Mouse (Mus musculus) thymus, adult 2 months (tissue): ENCODE results near the gene Tmem231. TPM values are rescaled to one million over a fixed set of nuclear protein-coding genes. Genes with fewer than 3 reads are reported as not detected.
A peak's percentile ranks its signal among the peaks of the same experiment; 100 is the strongest.

Source experiments
- DNase-seq: peaks from one replicate; pipeline ENCODE4 v3.0.0; 2021
- H3K27ac ChIP-seq: fragments of 200-500 bp; 2 replicates; pipeline ENCODE4 v1.5.1; 2012; ENCODE audit warnings: low read length, control low read depth; ENCODE audit not compliant: control insufficient read depth, insufficient read depth
- H3K27me3 ChIP-seq: fragments of 200-500 bp; 2 replicates; pipeline ENCODE4 v1.6.1; 2012; ENCODE audit warnings: mild to moderate bottlenecking, low read length, moderate library complexity, mixed read lengths; ENCODE audit not compliant: control insufficient read depth, insufficient read depth
- H3K36me3 ChIP-seq: fragments of 200-500 bp; 2 replicates; pipeline ENCODE4 v1.6.1; 2012; ENCODE audit warnings: mild to moderate bottlenecking, low read length, moderate library complexity; ENCODE audit not compliant: control insufficient read depth, insufficient read depth
- H3K4me1 ChIP-seq: fragments of 200-500 bp; replicated peaks from 2 replicates; pipeline ENCODE4 v1.6.1; 2012; ENCODE audit warnings: low read length; ENCODE audit not compliant: control insufficient read depth, insufficient read depth
- H3K4me3 ChIP-seq: fragments of 200-500 bp; 2 replicates; pipeline ENCODE4 v1.5.1; 2012; ENCODE audit warnings: mild to moderate bottlenecking, low read length, control low read depth, moderate library complexity; ENCODE audit not compliant: control insufficient read depth, insufficient read depth
- CTCF ChIP-seq: fragments of 200-500 bp; IDR thresholded peaks from 2 replicates; pipeline ENCODE4 v1.5.1; 2012; ENCODE audit warnings: mild to moderate bottlenecking, control low read depth, low read length, moderate library complexity, borderline replicate concordance; ENCODE audit not compliant: control insufficient read depth, poor library complexity, insufficient read depth; ENCODE audit errors: extremely low read depth
- POLR2A ChIP-seq: fragments of 200-500 bp; IDR thresholded peaks from 2 replicates; pipeline ENCODE4 v1.6.1; 2012; ENCODE audit warnings: mild to moderate bottlenecking, low read length, control low read depth, moderate library complexity; ENCODE audit not compliant: control insufficient read depth, poor library complexity, insufficient read depth; ENCODE audit errors: extremely low read depth
- WGBS: fragments of 180-500 bp; shearing (Covaris S2); methylation state at CpG from one replicate; pipeline ENCODE4 v1.1.7; 2018; 5-methylcytosine and 5-hydroxymethylcytosine counted together
- polyA plus RNA-seq: library from polyadenylated mRNA; depleted of rRNA; stranded (reverse); fragments of >200 nt; gene quantifications from 2 replicates; pipeline ENCODE4 v1.2.3, GENCODE M21; 2012

The Tmem231 gene
- polyA plus RNA-seq, 1 experiment, result 2.8 TPM

DNA sequence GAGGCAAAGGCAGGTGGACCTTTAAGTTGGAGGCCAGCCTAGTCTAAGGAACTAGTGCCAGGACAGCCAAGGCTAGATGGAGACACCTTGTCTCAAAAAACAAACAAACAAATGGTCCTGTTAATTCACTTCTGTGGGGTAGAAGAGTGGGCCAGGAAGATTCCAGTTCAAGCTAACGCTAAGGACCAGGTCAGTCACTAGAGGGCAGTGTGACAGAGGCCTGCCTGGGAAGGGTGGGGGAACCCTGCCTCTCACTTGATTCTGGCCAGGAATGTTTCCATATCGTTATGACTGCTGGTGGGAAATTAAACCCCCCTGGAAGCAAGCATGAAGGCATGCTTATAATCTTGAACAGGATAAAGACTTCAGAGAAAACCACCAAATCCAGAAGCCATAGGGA, 52.1 kb downstream of the Tmem231 start:
- H3K4me3 ChIP-seq, result no peak overlapping the region
- TF ChIP-seq POLR2A (no peak), CTCF (peak; percentile 55; the same call in 1 of the 2 replicates)
- no peaks in the 10 kb centered on the region for H3K36me3 ChIP-seq
- no peaks in the 10 kb centered on the region for H3K27me3 ChIP-seq
- peak; percentile 48 for DNase-seq
- 3% methylated on average over 2 of the region's 2 CpGs for WGBS
- H3K27ac ChIP-seq, result no peak overlapping the region
- H3K4me1 ChIP-seq, result no peaks in the 10 kb centered on the region

DNA sequence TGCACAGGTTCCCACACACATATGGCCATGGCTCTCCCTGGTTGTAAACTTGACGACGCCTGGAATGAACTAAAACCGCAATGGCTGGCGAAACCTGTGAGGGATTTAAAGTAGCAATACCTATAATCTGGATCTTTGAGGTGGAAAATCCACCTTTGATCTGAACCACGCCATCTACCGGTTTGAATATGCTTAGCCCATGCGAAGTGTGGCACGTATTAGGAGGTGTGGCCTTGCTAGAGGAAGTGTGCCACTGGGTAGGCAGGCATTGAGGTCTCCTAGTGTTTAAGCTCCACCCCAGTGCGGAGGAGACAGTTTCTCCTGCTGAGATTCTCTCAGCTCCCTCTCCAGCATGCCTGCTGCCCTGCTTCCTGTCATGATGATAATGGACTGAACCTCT, 56.0 kb downstream of the Tmem231 start:
- H3K36me3 ChIP-seq, result no peaks in the 10 kb centered on the region
- peaks cover 3% of the 10 kb centered on the region; the same call in 1 of the 2 replicates for H3K4me1 ChIP-seq
- DNase-seq, result no peak
- no peak for TF ChIP-seq CTCF
- TF ChIP-seq POLR2A, result no peak
- no peak overlapping the region for H3K4me3 ChIP-seq
- H3K27me3 ChIP-seq, result no peaks in the 10 kb centered on the region
- H3K27ac ChIP-seq, result no peak overlapping the region
- 74% methylated on average over 9 of the region's 9 CpGs for WGBS

DNA sequence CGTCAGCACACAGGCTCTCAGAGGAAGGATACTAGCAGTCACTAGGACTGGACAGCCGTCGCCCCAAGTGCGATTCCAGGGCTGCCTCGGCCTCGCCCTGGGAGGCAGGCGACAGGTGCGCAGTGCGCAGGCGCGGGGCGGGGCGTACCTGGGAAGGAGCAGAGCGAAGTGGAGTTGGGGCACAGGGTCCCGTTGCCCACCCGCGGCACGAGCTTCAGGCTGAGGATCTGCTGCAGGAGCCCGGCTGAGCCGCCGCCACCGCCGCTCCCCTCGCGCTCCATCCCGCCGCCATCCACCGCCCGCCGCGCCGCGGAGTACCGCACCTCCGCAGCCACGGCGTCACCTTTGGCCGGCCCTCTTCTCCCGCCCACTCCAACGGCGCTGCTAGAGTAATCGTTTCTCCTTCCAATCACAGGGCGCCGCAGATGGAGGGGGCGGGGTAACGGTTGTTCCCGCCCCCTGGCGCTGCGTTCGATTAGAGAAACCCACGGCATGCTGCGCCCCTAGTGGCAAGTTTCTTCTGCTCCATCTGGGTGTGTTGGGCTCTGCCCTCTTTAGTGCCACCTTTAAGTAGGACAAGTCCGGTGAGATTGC, 57.2 kb downstream of the Tmem231 start, which contains the start of gene Tmem170:
Tmem170 (minus strand) TSS at position 396 of the 594 bp plus-strand sequence.
- peak; percentile 67; the same call in 1 of the 2 replicates for TF ChIP-seq POLR2A
- TF ChIP-seq CTCF, result peak; percentile 93
- under 1% methylated on average over 51 of the region's 53 CpGs for WGBS

DNA sequence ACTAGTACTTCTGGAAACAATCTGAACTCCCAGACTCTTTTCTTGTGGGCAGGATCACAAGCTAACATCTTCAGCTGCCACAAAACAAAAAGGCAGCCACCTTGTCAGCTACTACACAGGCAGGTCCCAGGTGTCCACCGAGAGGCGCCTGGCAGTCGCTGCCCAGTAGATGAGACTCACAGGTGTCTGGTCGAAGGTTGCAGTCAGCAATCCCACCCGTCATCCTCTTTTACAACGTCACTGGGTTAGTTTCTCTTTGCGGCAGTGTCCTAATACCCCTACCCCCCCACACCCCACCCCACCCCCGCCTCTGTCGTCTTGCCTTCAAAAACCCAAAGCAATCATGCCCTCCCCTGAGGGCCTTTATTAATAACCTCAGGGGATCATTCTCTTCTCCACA, 57.9 kb downstream of the Tmem231 start:
- H3K4me3 ChIP-seq, result peak overlapping the region; percentile 71
- no peaks in the 10 kb centered on the region for H3K36me3 ChIP-seq
- DNase-seq, result peak; percentile 24
- 12% methylated on average over 9 of the region's 9 CpGs for WGBS
- H3K27ac ChIP-seq, result no peak overlapping the region; the same call in 1 of the 2 replicates
- TF ChIP-seq POLR2A, result no peak
- TF ChIP-seq CTCF, result no peak
- H3K4me1 ChIP-seq, result peaks cover 3% of the 10 kb centered on the region; the same call in 1 of the 2 replicates
- H3K27me3 ChIP-seq, result no peaks in the 10 kb centered on the region

More for the DNA sequence above, 57.2 kb downstream of the Tmem231 start, which contains the start of gene Tmem170:
- H3K4me1 ChIP-seq, result peaks cover 3% of the 10 kb centered on the region; the same call in 1 of the 2 replicates
- peak; percentile 97 for DNase-seq
- peak within 1 kb of the TSS; percentile 71 for H3K4me3 ChIP-seq
- H3K27me3 ChIP-seq, result no peaks in the 10 kb centered on the region
- no peaks in the 10 kb centered on the region for H3K36me3 ChIP-seq
- H3K27ac ChIP-seq, result no peak within 1 kb of the TSS; the same call in 1 of the 2 replicates

DNA sequence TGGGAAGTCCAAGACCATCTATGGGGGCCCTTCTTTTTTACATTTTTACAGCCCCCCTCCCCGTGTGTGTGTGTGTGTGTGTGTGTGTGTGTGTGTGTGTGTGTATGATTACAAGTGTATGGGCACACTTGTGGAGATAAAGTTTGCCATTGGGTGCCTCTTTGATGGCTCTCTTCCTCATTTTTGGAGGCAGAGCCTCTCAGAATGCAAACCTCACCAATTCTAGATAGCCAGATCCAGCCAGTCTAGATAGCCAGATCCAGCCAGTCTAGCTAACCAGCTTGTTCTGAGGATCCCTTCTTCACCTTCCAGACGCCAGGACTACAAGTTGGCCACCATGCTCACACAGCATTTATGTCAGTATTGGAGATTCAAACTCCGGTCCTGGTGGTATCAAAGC, 62.4 kb downstream of the Tmem231 start:
- Histone ChIP-seq H3K27me3 (no peaks in the 10 kb centered on the region), H3K27ac (no peak overlapping the region), H3K4me3 (no peak overlapping the region), H3K4me1 (peaks cover 3% of the 10 kb centered on the region; the same call in 1 of the 2 replicates), H3K36me3 (no peaks in the 10 kb centered on the region)
- DNase-seq, result no peak
- 86% methylated on average over 3 of the region's 3 CpGs for WGBS
- TF ChIP-seq CTCF (no peak), POLR2A (no peak)

DNA sequence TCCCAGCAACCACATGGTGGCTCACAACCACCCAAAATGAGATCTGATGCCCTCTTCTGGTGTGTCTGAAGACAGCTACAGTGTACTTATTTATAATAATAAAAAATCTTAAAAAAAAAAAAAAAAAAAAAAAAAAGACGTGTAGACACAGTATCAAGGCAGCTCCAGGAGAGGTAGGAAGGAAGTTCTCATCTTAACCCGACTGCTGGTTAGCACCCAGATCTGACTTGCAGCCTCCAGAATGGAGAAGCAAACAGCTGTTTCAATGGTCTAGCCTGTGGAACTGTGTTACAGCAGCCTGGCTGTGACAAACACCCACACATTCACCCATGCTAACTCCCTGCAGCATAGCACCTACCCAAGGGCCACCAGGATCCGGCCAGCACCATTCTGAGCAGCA, 63.3 kb downstream of the Tmem231 start:
- no peak overlapping the region for H3K4me3 ChIP-seq
- no peak for DNase-seq
- TF ChIP-seq POLR2A (no peak), CTCF (no peak)
- H3K27ac ChIP-seq, result no peak overlapping the region
- WGBS, result 78% methylated on average over 3 of the region's 3 CpGs
- no peaks in the 10 kb centered on the region for H3K4me1 ChIP-seq
- no peaks in the 10 kb centered on the region for H3K36me3 ChIP-seq
- H3K27me3 ChIP-seq, result no peaks in the 10 kb centered on the region

DNA sequence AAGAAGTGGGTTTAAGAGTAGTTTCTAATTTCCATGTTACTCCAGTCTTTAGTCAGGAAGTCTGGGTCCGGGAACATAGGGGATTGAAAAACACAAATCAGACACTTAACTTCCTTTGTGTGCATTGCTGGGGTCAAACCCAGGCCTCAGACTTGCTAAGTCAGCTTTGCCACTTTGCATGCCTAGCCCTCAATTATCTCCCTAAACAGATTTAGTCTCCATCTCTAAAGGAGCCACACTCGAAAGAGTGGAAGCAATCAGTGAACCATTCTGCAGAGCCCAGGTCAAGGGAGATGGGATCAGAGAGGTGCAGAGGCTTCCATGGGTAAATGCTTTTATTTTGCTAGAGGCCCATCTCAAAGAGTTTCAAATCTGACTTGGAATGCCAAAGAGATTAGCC, 65.0 kb downstream of the Tmem231 start:
- H3K36me3 ChIP-seq, result no peaks in the 10 kb centered on the region

More for the DNA sequence above, 65.0 kb downstream of the Tmem231 start:
- H3K27me3 ChIP-seq, result no peaks in the 10 kb centered on the region
- TF ChIP-seq POLR2A, result no peak
- TF ChIP-seq CTCF, result no peak
- 89% methylated on average over 2 of the region's 2 CpGs for WGBS
- H3K4me1 ChIP-seq, result no peaks in the 10 kb centered on the region
- no peak overlapping the region for H3K27ac ChIP-seq
- DNase-seq, result no peak
- no peak overlapping the region for H3K4me3 ChIP-seq
